Mouse (Mus musculus): ENCODE results near the gene Wdr63. TPM values are rescaled to one million over a fixed set of nuclear protein-coding genes. Genes with fewer than 3 reads are reported as not detected.

Wdr63 gene
- polyA plus RNA-seq, 1 experiment from 2014 or later = not detected

DNA sequence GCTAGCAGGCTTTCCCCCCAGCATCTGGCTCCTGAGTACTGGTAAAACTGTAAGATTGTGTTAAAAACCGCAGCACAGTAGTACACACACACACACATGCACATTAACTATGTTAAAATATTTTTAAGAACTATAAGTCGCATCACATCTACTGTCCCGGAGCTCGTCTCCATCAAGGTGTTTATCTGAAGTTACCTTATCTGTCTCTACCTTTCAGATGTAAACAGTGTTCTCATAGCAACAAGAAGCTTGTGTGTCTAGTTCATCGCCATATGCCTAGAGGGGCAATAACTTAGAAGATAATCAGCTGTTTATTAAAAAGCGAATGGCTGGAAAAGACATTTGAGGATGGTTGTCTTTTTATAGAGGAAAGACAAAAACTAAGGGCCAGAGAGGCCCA, 82.4 kb downstream of the Wdr63 start:
- 82% methylated on average over 6 of the region's 6 CpGs for WGBS

DNA sequence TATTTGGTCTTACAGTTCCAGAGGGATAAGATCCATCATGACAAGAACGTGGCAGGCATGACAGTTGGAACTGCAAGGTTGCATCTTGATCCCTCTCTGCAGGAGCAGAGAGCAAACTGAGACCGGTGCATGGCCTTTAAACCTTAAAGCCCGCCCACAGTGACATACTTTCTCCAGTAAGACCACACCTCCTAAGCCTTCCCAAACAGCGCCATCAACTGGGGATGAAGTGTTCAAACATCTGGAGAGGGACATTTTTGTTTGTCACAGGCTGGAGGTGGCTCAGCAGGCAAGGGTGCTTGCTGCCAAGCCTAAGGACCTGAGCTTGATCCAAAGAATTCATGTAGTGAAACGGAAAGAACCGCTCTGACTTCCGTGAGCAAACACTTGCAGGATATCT, 83.2 kb downstream of the Wdr63 start:
- H3K27ac ChIP-seq (ENCODE audit: low read length) = no peak overlapping the region
- H3K36me3 ChIP-seq (ENCODE audit: control insufficient read depth, insufficient read depth, low read length) = peaks cover 7% of the 10 kb centered on the region; the same call in 1 of the 2 replicates
- no peaks in the 10 kb centered on the region for H3K9me3 ChIP-seq (ENCODE audit: control insufficient read depth, low read depth, low read length)
- no peak overlapping the region for H3K9ac ChIP-seq (replicated peaks; ENCODE audit: low read depth, low read length)
- H3K4me1 ChIP-seq (ENCODE audit: control insufficient read depth, insufficient read depth, low read length) = no peaks in the 10 kb centered on the region
- no peaks in the 10 kb centered on the region for H3K27me3 ChIP-seq (ENCODE audit: control insufficient read depth, insufficient read depth, low read length)
- H3K4me2 ChIP-seq (replicated peaks; ENCODE audit: low read depth, low read length) = no peak overlapping the region
- 86% methylated on average over 7 of the region's 7 CpGs for WGBS
- H3K4me3 ChIP-seq (ENCODE audit: low read depth, low read length) = no peak overlapping the region
- ATAC-seq (ENCODE audit: insufficient number of reproducible peaks, insufficient read depth, low FRiP score, low read depth) = no peak

More for the DNA sequence above, 82.4 kb downstream of the Wdr63 start:
- H3K9me3 ChIP-seq (ENCODE audit: control insufficient read depth, low read depth, low read length) = no peaks in the 10 kb centered on the region
- no peak for ATAC-seq (ENCODE audit: insufficient number of reproducible peaks, insufficient read depth, low FRiP score, low read depth)
- H3K36me3 ChIP-seq (ENCODE audit: control insufficient read depth, insufficient read depth, low read length) = peaks cover 7% of the 10 kb centered on the region; the same call in 1 of the 2 replicates
- no peak overlapping the region for H3K9ac ChIP-seq (replicated peaks; ENCODE audit: low read depth, low read length)
- no peak overlapping the region for H3K27ac ChIP-seq (ENCODE audit: low read length)
- H3K4me3 ChIP-seq (ENCODE audit: low read depth, low read length) = no peak overlapping the region
- no peaks in the 10 kb centered on the region for H3K27me3 ChIP-seq (ENCODE audit: control insufficient read depth, insufficient read depth, low read length)
- no peaks in the 10 kb centered on the region for H3K4me1 ChIP-seq (ENCODE audit: control insufficient read depth, insufficient read depth, low read length)
- no peak overlapping the region for H3K4me2 ChIP-seq (replicated peaks; ENCODE audit: low read depth, low read length)

DNA sequence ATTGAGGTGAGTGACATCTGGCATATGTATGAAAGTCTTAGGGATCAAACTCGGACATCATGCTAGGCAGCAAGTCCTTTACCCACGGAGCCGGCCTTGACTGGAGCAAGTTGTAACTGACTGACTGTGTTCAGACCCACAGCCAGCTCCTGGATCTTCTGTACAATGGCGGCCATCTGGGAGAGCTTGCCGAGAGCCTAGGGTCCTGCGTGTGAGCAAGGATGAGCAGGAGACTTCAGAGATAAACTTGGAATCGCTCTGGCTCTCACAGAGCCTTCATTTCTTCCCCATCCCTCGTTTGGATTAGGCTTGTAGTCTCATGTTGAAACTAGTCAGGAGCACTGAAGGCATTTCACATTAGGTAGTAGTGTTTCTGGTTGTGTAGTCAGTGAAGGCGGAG, 85.7 kb downstream of the Wdr63 start:
- ATAC-seq (ENCODE audit: insufficient number of reproducible peaks, insufficient read depth, low FRiP score, low read depth) = no peak
- no peak overlapping the region for H3K4me2 ChIP-seq (replicated peaks; ENCODE audit: low read depth, low read length)
- H3K27me3 ChIP-seq (ENCODE audit: control insufficient read depth, insufficient read depth, low read length) = no peaks in the 10 kb centered on the region
- 87% methylated on average over 9 of the region's 9 CpGs for WGBS
- no peak overlapping the region for H3K4me3 ChIP-seq (ENCODE audit: low read depth, low read length)
- no peaks in the 10 kb centered on the region for H3K9me3 ChIP-seq (ENCODE audit: control insufficient read depth, low read depth, low read length)
- H3K36me3 ChIP-seq (ENCODE audit: control insufficient read depth, insufficient read depth, low read length) = peaks cover 7% of the 10 kb centered on the region; the same call in 1 of the 2 replicates
- H3K27ac ChIP-seq (ENCODE audit: low read length) = no peak overlapping the region
- no peaks in the 10 kb centered on the region for H3K4me1 ChIP-seq (ENCODE audit: control insufficient read depth, insufficient read depth, low read length)
- no peak overlapping the region for H3K9ac ChIP-seq (replicated peaks; ENCODE audit: low read depth, low read length)

DNA sequence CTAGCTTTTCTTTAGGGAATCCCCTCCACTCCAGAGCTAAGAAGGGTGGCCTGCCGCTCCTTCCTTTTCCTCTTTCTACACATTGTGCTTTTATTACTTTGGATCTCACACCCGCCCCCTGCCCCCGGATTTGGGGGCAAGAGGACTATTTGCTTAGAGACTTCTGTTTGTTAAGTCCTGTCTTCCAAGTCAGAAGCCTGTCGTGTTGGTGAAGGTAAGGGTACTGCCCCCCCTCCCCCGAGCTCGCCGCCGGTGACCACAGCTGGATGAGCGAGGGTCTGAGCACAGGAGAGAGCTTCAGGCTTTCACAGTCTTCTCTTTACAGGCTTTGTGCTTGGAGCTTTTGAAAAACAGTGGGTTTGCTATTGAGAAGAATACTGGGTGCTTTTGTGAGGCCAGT, 90.4 kb downstream of the Wdr63 start:
- Histone ChIP-seq H3K9ac (replicated peaks; ENCODE audit: low read depth, low read length) (no peak overlapping the region), H3K27me3 (ENCODE audit: control insufficient read depth, insufficient read depth, low read length) (no peaks in the 10 kb centered on the region), H3K36me3 (ENCODE audit: control insufficient read depth, insufficient read depth, low read length) (peaks cover 15% of the 10 kb centered on the region), H3K9me3 (ENCODE audit: control insufficient read depth, low read depth, low read length) (no peaks in the 10 kb centered on the region), H3K27ac (ENCODE audit: low read length) (no peak overlapping the region), H3K4me1 (ENCODE audit: control insufficient read depth, insufficient read depth, low read length) (no peaks in the 10 kb centered on the region), H3K4me2 (replicated peaks; ENCODE audit: low read depth, low read length) (no peak overlapping the region), H3K4me3 (ENCODE audit: low read depth, low read length) (no peak overlapping the region)
- WGBS = 70% methylated on average over 9 of the region's 9 CpGs
- ATAC-seq (ENCODE audit: insufficient number of reproducible peaks, insufficient read depth, low FRiP score, low read depth) = no peak

DNA sequence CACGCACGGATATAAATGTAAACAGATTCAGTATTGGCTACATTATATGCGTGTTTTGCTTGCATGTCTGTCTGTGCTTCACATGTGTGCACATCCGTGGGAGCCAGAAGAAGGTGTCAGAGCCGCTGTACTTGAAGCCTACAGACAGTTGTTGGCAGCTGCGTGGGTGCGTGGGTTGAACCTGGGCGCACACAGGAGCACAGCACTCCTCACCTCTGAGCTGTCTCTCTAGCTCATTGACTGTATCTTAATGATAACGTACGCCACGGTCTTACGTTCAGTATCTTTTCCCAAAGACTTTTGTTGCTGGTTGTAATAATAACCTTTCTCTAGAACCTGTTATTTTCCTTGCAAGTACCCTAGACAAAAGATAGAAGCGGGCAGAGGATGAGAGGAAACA, 91.0 kb downstream of the Wdr63 start:
- no peak for ATAC-seq (ENCODE audit: insufficient number of reproducible peaks, insufficient read depth, low FRiP score, low read depth)
- peaks cover 9% of the 10 kb centered on the region for H3K36me3 ChIP-seq (ENCODE audit: control insufficient read depth, insufficient read depth, low read length)
- no peak overlapping the region for H3K9ac ChIP-seq (replicated peaks; ENCODE audit: low read depth, low read length)
- no peak overlapping the region for H3K27ac ChIP-seq (ENCODE audit: low read length)
- no peak overlapping the region for H3K4me3 ChIP-seq (ENCODE audit: low read depth, low read length)
- WGBS = 87% methylated on average over 13 of the region's 13 CpGs
- H3K4me2 ChIP-seq (replicated peaks; ENCODE audit: low read depth, low read length) = no peak overlapping the region
- H3K4me1 ChIP-seq (ENCODE audit: control insufficient read depth, insufficient read depth, low read length) = no peaks in the 10 kb centered on the region
- H3K27me3 ChIP-seq (ENCODE audit: control insufficient read depth, insufficient read depth, low read length) = no peaks in the 10 kb centered on the region
- no peaks in the 10 kb centered on the region for H3K9me3 ChIP-seq (ENCODE audit: control insufficient read depth, low read depth, low read length)

DNA sequence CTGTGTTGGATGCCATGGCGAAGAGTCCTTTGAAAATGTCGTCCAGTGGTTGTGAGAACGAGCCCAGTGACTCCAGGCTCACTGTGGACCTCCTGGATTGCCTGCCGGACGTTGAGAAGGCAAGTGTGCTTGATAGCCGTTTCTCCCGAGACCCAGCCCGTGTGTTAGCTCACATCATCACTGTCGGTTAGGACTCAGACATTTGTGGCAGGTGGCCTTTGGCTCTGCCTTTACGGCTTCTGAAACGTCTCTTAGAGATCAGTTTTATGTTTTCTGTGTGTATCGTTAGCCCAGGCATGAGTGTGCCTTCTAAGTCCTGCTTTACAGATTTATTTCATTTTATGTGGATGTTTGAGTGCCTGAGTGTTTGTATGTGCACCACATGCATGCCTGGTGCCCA, 93.6 kb downstream of the Wdr63 start:
- H3K36me3 ChIP-seq (ENCODE audit: control insufficient read depth, insufficient read depth, low read length) = peaks cover 9% of the 10 kb centered on the region
- H3K27me3 ChIP-seq (ENCODE audit: control insufficient read depth, insufficient read depth, low read length) = no peaks in the 10 kb centered on the region
- no peak overlapping the region for H3K27ac ChIP-seq (ENCODE audit: low read length)
- H3K9me3 ChIP-seq (ENCODE audit: control insufficient read depth, low read depth, low read length) = no peaks in the 10 kb centered on the region
- H3K9ac ChIP-seq (replicated peaks; ENCODE audit: low read depth, low read length) = no peak overlapping the region
- no peak overlapping the region for H3K4me3 ChIP-seq (ENCODE audit: low read depth, low read length)
- H3K4me1 ChIP-seq (ENCODE audit: control insufficient read depth, insufficient read depth, low read length) = no peaks in the 10 kb centered on the region
- no peak overlapping the region for H3K4me2 ChIP-seq (replicated peaks; ENCODE audit: low read depth, low read length)
- no peak for ATAC-seq (ENCODE audit: insufficient number of reproducible peaks, insufficient read depth, low FRiP score, low read depth)
- 95% methylated on average over 12 of the region's 12 CpGs for WGBS

DNA sequence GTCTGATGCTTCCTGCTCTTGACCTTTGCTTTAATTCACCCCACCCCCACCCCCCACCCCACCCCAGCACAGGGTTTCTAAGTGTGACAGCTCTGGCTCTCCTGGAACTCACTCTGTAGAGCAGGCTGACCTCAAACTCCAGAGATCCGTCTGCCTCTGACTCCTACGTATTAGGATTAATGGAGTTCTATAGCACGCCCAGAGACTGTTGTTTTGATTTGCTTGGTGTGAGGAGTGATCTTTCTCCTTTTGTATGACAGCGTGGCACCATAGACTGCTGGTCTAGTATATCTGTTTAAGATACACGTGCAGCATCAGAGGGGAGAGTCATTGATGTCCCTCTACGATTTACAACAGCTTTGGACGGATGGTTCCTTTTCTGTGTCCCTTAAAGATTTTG, 94.4 kb downstream of the Wdr63 start:
- no peak overlapping the region for H3K27ac ChIP-seq (ENCODE audit: low read length)
- WGBS = 76% methylated on average over 7 of the region's 7 CpGs
- H3K9me3 ChIP-seq (ENCODE audit: control insufficient read depth, low read depth, low read length) = no peaks in the 10 kb centered on the region
- no peak overlapping the region for H3K9ac ChIP-seq (replicated peaks; ENCODE audit: low read depth, low read length)
- no peaks in the 10 kb centered on the region for H3K27me3 ChIP-seq (ENCODE audit: control insufficient read depth, insufficient read depth, low read length)
- no peak overlapping the region for H3K4me3 ChIP-seq (ENCODE audit: low read depth, low read length)
- no peak for ATAC-seq (ENCODE audit: insufficient number of reproducible peaks, insufficient read depth, low FRiP score, low read depth)
- no peak overlapping the region for H3K4me2 ChIP-seq (replicated peaks; ENCODE audit: low read depth, low read length)
- peaks cover 9% of the 10 kb centered on the region for H3K36me3 ChIP-seq (ENCODE audit: control insufficient read depth, insufficient read depth, low read length)
- no peaks in the 10 kb centered on the region for H3K4me1 ChIP-seq (ENCODE audit: control insufficient read depth, insufficient read depth, low read length)

DNA sequence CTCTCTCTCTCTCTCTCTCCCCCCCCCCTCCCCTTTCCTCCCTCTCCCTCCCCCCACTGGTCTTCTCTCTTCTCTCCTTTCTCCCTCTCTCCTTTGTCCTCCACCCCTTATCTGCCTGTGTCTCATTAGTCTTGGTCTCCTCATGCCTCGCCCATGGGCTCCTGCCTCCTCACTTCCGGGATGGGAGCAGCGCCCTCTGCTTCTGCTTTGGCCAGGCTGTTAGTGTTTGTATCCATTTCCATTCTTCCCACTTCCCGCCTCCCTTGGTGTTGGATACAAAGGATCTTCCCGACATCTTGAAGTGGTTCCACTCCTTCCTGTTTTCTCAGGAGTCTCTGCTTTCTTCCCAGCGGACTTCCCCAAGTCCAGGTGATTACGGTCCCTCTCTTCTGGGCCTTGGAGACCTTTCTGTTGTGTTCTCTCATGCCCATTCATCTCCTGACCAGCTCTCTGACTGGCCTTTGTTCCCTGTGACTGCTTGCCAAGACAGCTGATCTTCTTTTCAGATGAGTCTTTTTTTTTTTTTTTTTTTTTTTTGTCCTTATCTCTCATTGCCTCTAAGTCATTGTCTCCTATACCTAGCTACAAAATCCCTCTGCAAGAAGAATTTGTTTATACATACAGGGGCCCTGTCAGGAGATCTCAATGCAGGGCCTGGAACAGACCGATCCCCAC, 96.2 kb downstream of the Wdr63 start:
- WGBS = 63% methylated on average over 8 of the region's 8 CpGs
- ATAC-seq (ENCODE audit: insufficient number of reproducible peaks, insufficient read depth, low FRiP score, low read depth) = no peak

DNA sequence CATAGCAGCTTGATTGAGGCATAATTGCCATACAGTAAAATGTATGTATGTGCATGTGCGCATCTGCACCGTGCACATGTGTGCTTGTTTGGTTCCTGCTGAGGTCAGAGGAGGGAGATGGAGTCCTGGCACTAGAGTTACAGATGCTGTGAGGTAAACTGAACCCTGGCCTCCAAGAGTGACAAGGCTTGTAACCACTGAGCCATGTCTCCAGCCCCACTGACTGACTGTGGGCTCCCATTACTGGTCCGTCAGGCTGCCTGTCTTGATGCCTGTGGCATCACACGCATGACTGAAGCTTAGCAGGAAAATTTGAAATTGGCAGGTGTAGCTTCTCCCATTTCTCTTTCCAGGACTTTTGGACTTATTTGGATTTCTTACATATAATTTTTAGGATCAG, 97.2 kb downstream of the Wdr63 start:
- WGBS = 89% methylated on average over 4 of the region's 4 CpGs

More for the DNA sequence above, 96.2 kb downstream of the Wdr63 start:
- peaks cover 9% of the 10 kb centered on the region for H3K36me3 ChIP-seq (ENCODE audit: control insufficient read depth, insufficient read depth, low read length)
- no peak overlapping the region for H3K9ac ChIP-seq (replicated peaks; ENCODE audit: low read depth, low read length)
- H3K9me3 ChIP-seq (ENCODE audit: control insufficient read depth, low read depth, low read length) = no peaks in the 10 kb centered on the region
- no peak overlapping the region for H3K4me2 ChIP-seq (replicated peaks; ENCODE audit: low read depth, low read length)
- no peaks in the 10 kb centered on the region for H3K4me1 ChIP-seq (ENCODE audit: control insufficient read depth, insufficient read depth, low read length)
- H3K27me3 ChIP-seq (ENCODE audit: control insufficient read depth, insufficient read depth, low read length) = no peaks in the 10 kb centered on the region
- no peak overlapping the region for H3K4me3 ChIP-seq (ENCODE audit: low read depth, low read length)
- no peak overlapping the region for H3K27ac ChIP-seq (ENCODE audit: low read length)

More for the DNA sequence above, 97.2 kb downstream of the Wdr63 start:
- no peaks in the 10 kb centered on the region for H3K27me3 ChIP-seq (ENCODE audit: control insufficient read depth, insufficient read depth, low read length)
- H3K4me2 ChIP-seq (replicated peaks; ENCODE audit: low read depth, low read length) = no peak overlapping the region
- no peak for ATAC-seq (ENCODE audit: insufficient number of reproducible peaks, insufficient read depth, low FRiP score, low read depth)
- H3K36me3 ChIP-seq (ENCODE audit: control insufficient read depth, insufficient read depth, low read length) = peaks cover 9% of the 10 kb centered on the region
- H3K4me3 ChIP-seq (ENCODE audit: low read depth, low read length) = no peak overlapping the region
- H3K9ac ChIP-seq (replicated peaks; ENCODE audit: low read depth, low read length) = no peak overlapping the region
- H3K9me3 ChIP-seq (ENCODE audit: control insufficient read depth, low read depth, low read length) = no peaks in the 10 kb centered on the region
- no peak overlapping the region; the same call in 1 of the 2 replicates for H3K27ac ChIP-seq (ENCODE audit: low read length)
- no peaks in the 10 kb centered on the region for H3K4me1 ChIP-seq (ENCODE audit: control insufficient read depth, insufficient read depth, low read length)

Data from stomach, embryonic 14.5 days (tissue).